Mouse (Mus musculus): Measurements from ENCODE around the gene Magi1. TPM values are rescaled to one million over a fixed set of nuclear protein-coding genes. Genes with fewer than 3 reads are reported as not detected.
A peak's percentile ranks its signal among the peaks of the same experiment; 100 is the strongest.

The Magi1 gene
- polyA plus RNA-seq, 1 experiment from 2014 or later = 31.4 TPM

DNA sequence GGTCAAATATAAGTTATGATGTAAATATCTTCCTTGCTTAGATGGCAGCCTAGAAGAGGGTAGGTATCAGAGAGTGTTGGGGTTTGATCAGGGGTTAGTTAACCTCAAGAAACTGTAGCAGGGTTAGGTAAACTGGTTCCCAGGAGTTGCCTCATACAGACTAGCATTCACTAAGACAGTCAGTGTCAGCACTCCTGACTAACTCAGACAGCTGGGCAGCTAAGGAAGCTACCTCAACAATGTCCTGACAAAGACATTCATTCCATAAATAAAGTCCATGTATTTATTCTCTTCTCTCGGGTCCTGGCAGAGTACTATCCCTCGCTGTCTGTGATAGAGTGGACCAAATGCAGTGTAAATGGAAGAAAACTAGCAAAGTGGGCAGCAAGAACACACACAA lies 45.1 kb downstream of the Magi1 start:
- Histone ChIP-seq H3K9ac (replicated peaks; ENCODE audit: low read depth, low read length) (no peak overlapping the region), H3K27ac (ENCODE audit: low read depth, low read length) (no peak overlapping the region), H3K4me3 (ENCODE audit: low read depth, low read length) (no peak overlapping the region), H3K4me2 (ENCODE audit: low read depth, low read length) (no peak overlapping the region), H3K9me3 (ENCODE audit: control insufficient read depth, low read length) (no peaks in the 10 kb centered on the region), H3K36me3 (ENCODE audit: control insufficient read depth, insufficient read depth, low read length) (no peaks in the 10 kb centered on the region), H3K27me3 (ENCODE audit: control insufficient read depth, insufficient read depth, low read length) (no peaks in the 10 kb centered on the region), H3K4me1 (ENCODE audit: control insufficient read depth, insufficient read depth, low read length) (no peaks in the 10 kb centered on the region)
- ATAC-seq (ENCODE audit: low read depth) = no peak
- 73% methylated on average over 2 of the region's 2 CpGs for WGBS

- ATAC-seq (ENCODE audit: low read depth) = no peak
- H3K4me1 ChIP-seq (ENCODE audit: control insufficient read depth, insufficient read depth, low read length) = peaks cover 3% of the 10 kb centered on the region; the same call in 1 of the 2 replicates
- no peaks in the 10 kb centered on the region for H3K27me3 ChIP-seq (ENCODE audit: control insufficient read depth, insufficient read depth, low read length)
- no peaks in the 10 kb centered on the region for H3K36me3 ChIP-seq (ENCODE audit: control insufficient read depth, insufficient read depth, low read length)
- H3K27ac ChIP-seq (ENCODE audit: low read depth, low read length) = no peak overlapping the region
- H3K9ac ChIP-seq (replicated peaks; ENCODE audit: low read depth, low read length) = no peak overlapping the region
- no peaks in the 10 kb centered on the region for H3K9me3 ChIP-seq (ENCODE audit: control insufficient read depth, low read length)
- H3K4me3 ChIP-seq (ENCODE audit: low read depth, low read length) = no peak overlapping the region
- WGBS = 94% methylated on average over 2 of the region's 2 CpGs
- H3K4me2 ChIP-seq (ENCODE audit: low read depth, low read length) = no peak overlapping the region
Observed at GRCm38 (mm10) chr6:94236899-94237298, 46.8 kb downstream of the Magi1 start.

DNA sequence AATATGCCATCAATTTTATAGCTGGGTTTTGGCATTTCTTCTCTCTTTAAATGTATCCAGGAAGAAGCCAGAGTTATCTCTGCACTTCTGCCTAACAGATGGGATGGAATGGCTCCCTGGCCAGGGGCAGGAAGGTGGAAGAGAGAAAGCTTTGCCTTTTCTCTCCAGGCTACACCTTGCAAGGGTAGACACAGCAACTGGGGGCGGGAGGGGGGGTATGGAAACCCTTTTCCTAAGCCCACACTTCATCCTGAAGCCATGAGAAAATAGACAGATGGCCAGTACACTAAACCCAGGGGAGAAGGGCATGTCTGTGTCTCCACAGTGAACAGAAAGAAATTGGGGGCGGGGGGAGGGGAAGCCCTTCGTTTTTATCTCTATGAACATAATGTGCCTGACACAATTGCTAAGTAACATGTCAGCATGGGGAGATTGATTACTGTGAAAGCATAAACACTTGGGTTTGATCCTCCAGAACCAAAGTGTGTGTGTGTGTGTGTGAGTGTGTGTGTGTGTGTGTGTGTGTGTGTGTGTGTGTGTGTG lies 51.4 kb downstream of the Magi1 start:
- 46% methylated on average over 3 of the region's 3 CpGs for WGBS

DNA sequence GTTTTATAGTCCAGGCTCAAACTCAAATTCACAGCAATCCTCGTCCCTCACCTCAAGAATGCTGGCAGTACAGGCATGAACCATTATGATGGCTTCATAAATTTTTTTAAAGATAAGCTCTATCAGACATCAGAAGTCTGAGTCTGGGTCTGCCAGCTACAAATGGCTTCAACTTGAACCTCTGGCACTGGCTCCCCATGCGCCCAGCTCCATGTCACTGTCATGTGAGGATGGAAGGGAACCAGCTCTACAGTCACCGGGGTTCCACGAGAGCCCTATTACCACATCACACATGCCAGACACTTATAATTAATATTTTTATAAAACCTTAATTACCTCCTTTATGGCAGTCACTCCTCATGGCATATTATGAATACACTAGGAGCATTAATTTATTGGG lies 51.9 kb downstream of the Magi1 start:
- Histone ChIP-seq H3K4me2 (ENCODE audit: low read depth, low read length) (no peak overlapping the region), H3K27me3 (ENCODE audit: control insufficient read depth, insufficient read depth, low read length) (no peaks in the 10 kb centered on the region), H3K9me3 (ENCODE audit: control insufficient read depth, low read length) (no peaks in the 10 kb centered on the region), H3K9ac (replicated peaks; ENCODE audit: low read depth, low read length) (no peak overlapping the region), H3K4me3 (ENCODE audit: low read depth, low read length) (no peak overlapping the region), H3K27ac (ENCODE audit: low read depth, low read length) (no peak overlapping the region), H3K36me3 (ENCODE audit: control insufficient read depth, insufficient read depth, low read length) (no peaks in the 10 kb centered on the region), H3K4me1 (ENCODE audit: control insufficient read depth, insufficient read depth, low read length) (peaks cover 10% of the 10 kb centered on the region; the same call in 1 of the 2 replicates)
- ATAC-seq (ENCODE audit: low read depth) = no peak
- 33% methylated on average over 4 of the region's 4 CpGs for WGBS

More for the DNA sequence above, 51.4 kb downstream of the Magi1 start:
- no peak overlapping the region for H3K4me3 ChIP-seq (ENCODE audit: low read depth, low read length)
- no peak overlapping the region for H3K9ac ChIP-seq (replicated peaks; ENCODE audit: low read depth, low read length)
- peaks cover 10% of the 10 kb centered on the region; the same call in 1 of the 2 replicates for H3K4me1 ChIP-seq (ENCODE audit: control insufficient read depth, insufficient read depth, low read length)
- no peak overlapping the region for H3K27ac ChIP-seq (ENCODE audit: low read depth, low read length)
- H3K4me2 ChIP-seq (ENCODE audit: low read depth, low read length) = no peak overlapping the region
- H3K27me3 ChIP-seq (ENCODE audit: control insufficient read depth, insufficient read depth, low read length) = no peaks in the 10 kb centered on the region
- no peaks in the 10 kb centered on the region for H3K36me3 ChIP-seq (ENCODE audit: control insufficient read depth, insufficient read depth, low read length)
- no peaks in the 10 kb centered on the region for H3K9me3 ChIP-seq (ENCODE audit: control insufficient read depth, low read length)
- peak; percentile 11; the same call in 1 of the 2 replicates for ATAC-seq (ENCODE audit: low read depth)

- no peak overlapping the region for H3K4me2 ChIP-seq (ENCODE audit: low read depth, low read length)
- H3K4me1 ChIP-seq (ENCODE audit: control insufficient read depth, insufficient read depth, low read length) = peaks cover 10% of the 10 kb centered on the region; the same call in 1 of the 2 replicates
- no peaks in the 10 kb centered on the region for H3K36me3 ChIP-seq (ENCODE audit: control insufficient read depth, insufficient read depth, low read length)
- H3K9me3 ChIP-seq (ENCODE audit: control insufficient read depth, low read length) = no peaks in the 10 kb centered on the region
- no peak overlapping the region for H3K9ac ChIP-seq (replicated peaks; ENCODE audit: low read depth, low read length)
- ATAC-seq (ENCODE audit: low read depth) = no peak
- H3K4me3 ChIP-seq (ENCODE audit: low read depth, low read length) = no peak overlapping the region
- WGBS = 12% methylated on average over 7 of the region's 7 CpGs
- H3K27ac ChIP-seq (ENCODE audit: low read depth, low read length) = no peak overlapping the region
- H3K27me3 ChIP-seq (ENCODE audit: control insufficient read depth, insufficient read depth, low read length) = no peaks in the 10 kb centered on the region
Observed at GRCm38 (mm10) chr6:94231367-94231766, 52.4 kb downstream of the Magi1 start.

DNA sequence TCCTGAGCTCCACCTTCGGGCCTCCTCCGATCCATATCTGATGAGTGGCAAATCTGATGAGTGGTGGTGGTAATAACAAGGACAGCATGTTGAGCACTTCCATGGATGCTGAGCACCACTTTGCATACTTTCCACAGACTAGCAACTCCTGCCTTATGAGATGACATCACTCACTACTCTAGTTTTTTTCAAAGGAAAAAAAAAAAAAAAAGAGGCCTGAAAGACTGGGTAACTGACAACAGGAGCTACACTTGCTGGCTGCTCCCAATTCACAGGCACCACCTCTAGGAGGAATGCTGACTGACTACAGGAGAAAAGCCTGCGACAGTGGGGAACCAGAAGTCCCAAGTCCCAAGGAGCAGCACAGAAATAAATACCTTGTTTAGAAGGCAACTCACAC lies 52.8 kb downstream of the Magi1 start:
- no peaks in the 10 kb centered on the region for H3K27me3 ChIP-seq (ENCODE audit: control insufficient read depth, insufficient read depth, low read length)
- H3K9ac ChIP-seq (replicated peaks; ENCODE audit: low read depth, low read length) = no peak overlapping the region
- H3K36me3 ChIP-seq (ENCODE audit: control insufficient read depth, insufficient read depth, low read length) = no peaks in the 10 kb centered on the region
- peaks cover 10% of the 10 kb centered on the region; the same call in 1 of the 2 replicates for H3K4me1 ChIP-seq (ENCODE audit: control insufficient read depth, insufficient read depth, low read length)
- H3K27ac ChIP-seq (ENCODE audit: low read depth, low read length) = no peak overlapping the region
- no peak overlapping the region for H3K4me3 ChIP-seq (ENCODE audit: low read depth, low read length)
- no peak overlapping the region for H3K4me2 ChIP-seq (ENCODE audit: low read depth, low read length)
- no peak for ATAC-seq (ENCODE audit: low read depth)
- no peaks in the 10 kb centered on the region for H3K9me3 ChIP-seq (ENCODE audit: control insufficient read depth, low read length)
- 60% methylated on average over 3 of the region's 3 CpGs for WGBS

DNA sequence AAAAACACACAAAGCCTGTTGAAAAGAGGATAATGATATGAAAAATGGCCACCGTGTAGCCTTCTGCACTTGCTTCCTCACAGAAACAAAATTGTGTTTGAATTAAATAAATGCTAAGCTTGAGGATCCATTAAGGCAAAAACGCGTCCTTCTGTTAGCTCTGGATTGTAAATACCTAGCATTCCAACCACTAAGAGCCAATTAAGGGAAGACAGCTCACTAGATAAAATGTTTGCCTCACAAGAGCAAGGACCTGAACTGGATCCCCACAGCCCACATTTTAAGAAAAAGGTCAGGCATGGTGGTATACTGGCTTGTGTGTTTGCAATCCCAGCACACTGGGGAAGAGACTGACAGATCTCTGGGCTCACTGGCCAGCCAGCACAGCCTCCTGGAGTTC lies 53.6 kb downstream of the Magi1 start:
- no peak overlapping the region for H3K27ac ChIP-seq (ENCODE audit: low read depth, low read length)
- no peaks in the 10 kb centered on the region for H3K27me3 ChIP-seq (ENCODE audit: control insufficient read depth, insufficient read depth, low read length)
- 39% methylated on average over 3 of the region's 3 CpGs for WGBS
- H3K36me3 ChIP-seq (ENCODE audit: control insufficient read depth, insufficient read depth, low read length) = no peaks in the 10 kb centered on the region
- no peaks in the 10 kb centered on the region for H3K9me3 ChIP-seq (ENCODE audit: control insufficient read depth, low read length)
- H3K4me3 ChIP-seq (ENCODE audit: low read depth, low read length) = no peak overlapping the region
- no peak overlapping the region for H3K4me2 ChIP-seq (ENCODE audit: low read depth, low read length)
- H3K9ac ChIP-seq (replicated peaks; ENCODE audit: low read depth, low read length) = no peak overlapping the region
- peaks cover 10% of the 10 kb centered on the region; the same call in 1 of the 2 replicates for H3K4me1 ChIP-seq (ENCODE audit: control insufficient read depth, insufficient read depth, low read length)
- no peak for ATAC-seq (ENCODE audit: low read depth)

GRCm38 (mm10) chr6:94226262-94226661 lies 57.5 kb downstream of the Magi1 start:
- Histone ChIP-seq H3K36me3 (ENCODE audit: control insufficient read depth, insufficient read depth, low read length) (no peaks in the 10 kb centered on the region), H3K9me3 (ENCODE audit: control insufficient read depth, low read length) (no peaks in the 10 kb centered on the region), H3K4me1 (ENCODE audit: control insufficient read depth, insufficient read depth, low read length) (peaks cover 4% of the 10 kb centered on the region; the same call in 1 of the 2 replicates), H3K27me3 (ENCODE audit: control insufficient read depth, insufficient read depth, low read length) (no peaks in the 10 kb centered on the region), H3K9ac (replicated peaks; ENCODE audit: low read depth, low read length) (no peak overlapping the region), H3K4me2 (ENCODE audit: low read depth, low read length) (no peak overlapping the region), H3K27ac (ENCODE audit: low read depth, low read length) (no peak overlapping the region), H3K4me3 (ENCODE audit: low read depth, low read length) (no peak overlapping the region)
- no peak for ATAC-seq (ENCODE audit: low read depth)
- 82% methylated on average over 6 of the region's 6 CpGs for WGBS

GRCm38 (mm10) chr6:94225832-94226231 lies 57.9 kb downstream of the Magi1 start:
- no peak for ATAC-seq (ENCODE audit: low read depth)
- WGBS = 54% methylated on average over 3 of the region's 3 CpGs

More at GRCm38 (mm10) chr6:94225832-94226231, 57.9 kb downstream of the Magi1 start:
- Histone ChIP-seq H3K36me3 (ENCODE audit: control insufficient read depth, insufficient read depth, low read length) (no peaks in the 10 kb centered on the region), H3K4me3 (ENCODE audit: low read depth, low read length) (no peak overlapping the region), H3K27ac (ENCODE audit: low read depth, low read length) (no peak overlapping the region), H3K27me3 (ENCODE audit: control insufficient read depth, insufficient read depth, low read length) (no peaks in the 10 kb centered on the region), H3K9ac (replicated peaks; ENCODE audit: low read depth, low read length) (no peak overlapping the region), H3K4me1 (ENCODE audit: control insufficient read depth, insufficient read depth, low read length) (no peaks in the 10 kb centered on the region), H3K9me3 (ENCODE audit: control insufficient read depth, low read length) (no peaks in the 10 kb centered on the region), H3K4me2 (ENCODE audit: low read depth, low read length) (no peak overlapping the region)
